Mouse (Mus musculus) heart, embryonic 12.5 days (tissue): ENCODE measurements around the gene Sept5. TPM values are rescaled to one million over a fixed set of nuclear protein-coding genes. Genes with fewer than 3 reads are reported as not detected.

Source experiments
- ATAC-seq: fragments of 200-750 bp; cut with Nextera tagmentation; 2 replicates; pipeline ENCODE4 v1.8.0; 2017; ENCODE audit warnings: moderate TSS enrichment, moderate library complexity; ENCODE audit not compliant: insufficient number of reproducible peaks, low FRiP score
- H3K27ac ChIP-seq: fragments of 300-500 bp; sonication (generic); 2 replicates; pipeline ENCODE4 v1.5.1; 2016; ENCODE audit warnings: mild to moderate bottlenecking, moderate library complexity; ENCODE audit not compliant: poor library complexity, severe bottlenecking
- H3K27me3 ChIP-seq: fragments of 300-500 bp; sonication (generic); replicated peaks from 2 replicates; pipeline ENCODE4 v1.6.1; 2016; ENCODE audit warnings: mild to moderate bottlenecking, moderate library complexity
- H3K36me3 ChIP-seq: fragments of 300-500 bp; sonication (generic); 2 replicates; pipeline ENCODE4 v1.6.1; 2016; ENCODE audit warnings: mild to moderate bottlenecking, moderate library complexity
- H3K4me1 ChIP-seq: fragments of 300-500 bp; sonication (generic); replicated peaks from 2 replicates; pipeline ENCODE4 v1.6.1; 2016; ENCODE audit warnings: mild to moderate bottlenecking
- H3K4me2 ChIP-seq: fragments of 300-500 bp; sonication (generic); 2 replicates; pipeline ENCODE4 v1.6.1; 2016; ENCODE audit warnings: mild to moderate bottlenecking, moderate library complexity
- H3K4me3 ChIP-seq: fragments of 300-500 bp; sonication (generic); 2 replicates; pipeline ENCODE4 v1.5.1; 2016; ENCODE audit warnings: mild to moderate bottlenecking
- H3K9ac ChIP-seq: fragments of 300-500 bp; sonication (generic); 2 replicates; pipeline ENCODE4 v1.6.1; 2016; ENCODE audit warnings: mild to moderate bottlenecking, moderate library complexity
- H3K9me3 ChIP-seq: fragments of 300-500 bp; sonication (generic); replicated peaks from 2 replicates; pipeline ENCODE4 v1.6.1; 2016; ENCODE audit warnings: mild to moderate bottlenecking, moderate library complexity
- WGBS: fragments of 180-500 bp; shearing (Covaris S2); methylation state at CpG from one replicate; pipeline ENCODE4 v1.1.7; 2016; 5-methylcytosine and 5-hydroxymethylcytosine counted together
- polyA plus RNA-seq: library from polyadenylated mRNA; unstranded; fragments of >200 nt; fragmentation: Nextera tagmentation; extraction: Ambion mirVana; gene quantifications from 2 replicates; pipeline ENCODE4 v1.2.1, GENCODE M21; 2016

The Sept5 gene
- polyA plus RNA-seq, 1 experiment from 2014 or later: 6.5 TPM

DNA sequence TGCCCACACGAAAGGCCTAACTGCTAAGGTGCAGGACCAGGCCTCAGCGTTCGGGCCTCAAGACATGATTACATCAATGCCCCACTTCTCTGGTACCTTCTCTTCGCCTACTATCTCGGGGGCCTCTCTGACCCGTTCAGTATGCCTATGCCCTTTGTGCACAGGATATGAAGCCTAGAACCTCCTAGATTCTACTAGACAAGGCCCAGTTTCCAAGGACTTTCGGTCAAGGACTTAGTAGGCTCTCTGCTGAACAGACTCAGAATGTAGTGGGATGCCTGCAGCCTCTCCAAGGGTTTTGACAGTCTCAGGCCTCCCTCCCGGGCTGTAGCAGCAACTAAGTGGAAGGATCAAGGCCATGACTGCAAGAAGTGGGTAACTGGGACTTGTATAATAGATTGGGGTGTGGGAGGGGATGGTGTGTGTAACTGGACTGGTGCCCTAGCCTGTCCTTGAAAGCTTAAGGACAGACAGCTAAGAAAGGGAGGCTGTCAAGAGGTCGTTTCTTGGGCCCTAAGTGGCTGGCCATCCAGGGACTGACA, 40.6 kb downstream of the Sept5 start:
- Histone ChIP-seq H3K9ac (no peak overlapping the region), H3K27me3 (peaks cover 95% of the 10 kb centered on the region), H3K4me1 (peaks cover 51% of the 10 kb centered on the region), H3K36me3 (no peaks in the 10 kb centered on the region), H3K9me3 (no peaks in the 10 kb centered on the region), H3K4me2 (peak overlapping the region; percentile 41; the same call in 1 of the 2 replicates), H3K4me3 (no peak overlapping the region), H3K27ac (no peak overlapping the region)
- 28% methylated on average over 9 of the region's 9 CpGs for WGBS
- no peak for ATAC-seq

- 6% methylated on average over 31 of the region's 31 CpGs for WGBS
These were observed 41.1 kb downstream of the Sept5 start for GRCm38 (mm10) chr16:18588738-18589055.

GRCm38 (mm10) chr16:18587847-18588737, 41.7 kb downstream of the Sept5 start:
- Histone ChIP-seq H3K36me3 (no peaks in the 10 kb centered on the region), H3K9ac (no peak overlapping the region), H3K27me3 (peaks cover 95% of the 10 kb centered on the region), H3K27ac (no peak overlapping the region), H3K9me3 (no peaks in the 10 kb centered on the region), H3K4me1 (peaks cover 51% of the 10 kb centered on the region), H3K4me2 (peak overlapping the region; percentile 56), H3K4me3 (peak overlapping the region; percentile 30)
- WGBS: under 1% methylated on average over 57 of the region's 57 CpGs
- ATAC-seq: no peak; the same call in 1 of the 2 replicates

More at GRCm38 (mm10) chr16:18588738-18589055, 41.1 kb downstream of the Sept5 start:
- Histone ChIP-seq H3K36me3 (no peaks in the 10 kb centered on the region), H3K4me1 (peaks cover 51% of the 10 kb centered on the region), H3K4me3 (peak overlapping the region; percentile 30; the same call in 1 of the 2 replicates), H3K4me2 (peak overlapping the region; percentile 41), H3K27me3 (peaks cover 95% of the 10 kb centered on the region), H3K9ac (no peak overlapping the region), H3K9me3 (no peaks in the 10 kb centered on the region), H3K27ac (no peak overlapping the region)
- no peak for ATAC-seq

- H3K27me3 ChIP-seq: peaks cover 97% of the 10 kb centered on the region
- H3K9ac ChIP-seq: peak overlapping the region; percentile 40
- no peak for ATAC-seq
- 4% methylated on average over 35 of the region's 62 CpGs for WGBS
- H3K4me2 ChIP-seq: peak overlapping the region; percentile 78
- H3K36me3 ChIP-seq: no peaks in the 10 kb centered on the region
- H3K4me1 ChIP-seq: peaks cover 57% of the 10 kb centered on the region
- H3K4me3 ChIP-seq: peak overlapping the region; percentile 51
- H3K9me3 ChIP-seq: no peaks in the 10 kb centered on the region
- no peak overlapping the region for H3K27ac ChIP-seq
These were observed 42.7 kb downstream of the Sept5 start for GRCm38 (mm10) chr16:18586906-18587546.

DNA sequence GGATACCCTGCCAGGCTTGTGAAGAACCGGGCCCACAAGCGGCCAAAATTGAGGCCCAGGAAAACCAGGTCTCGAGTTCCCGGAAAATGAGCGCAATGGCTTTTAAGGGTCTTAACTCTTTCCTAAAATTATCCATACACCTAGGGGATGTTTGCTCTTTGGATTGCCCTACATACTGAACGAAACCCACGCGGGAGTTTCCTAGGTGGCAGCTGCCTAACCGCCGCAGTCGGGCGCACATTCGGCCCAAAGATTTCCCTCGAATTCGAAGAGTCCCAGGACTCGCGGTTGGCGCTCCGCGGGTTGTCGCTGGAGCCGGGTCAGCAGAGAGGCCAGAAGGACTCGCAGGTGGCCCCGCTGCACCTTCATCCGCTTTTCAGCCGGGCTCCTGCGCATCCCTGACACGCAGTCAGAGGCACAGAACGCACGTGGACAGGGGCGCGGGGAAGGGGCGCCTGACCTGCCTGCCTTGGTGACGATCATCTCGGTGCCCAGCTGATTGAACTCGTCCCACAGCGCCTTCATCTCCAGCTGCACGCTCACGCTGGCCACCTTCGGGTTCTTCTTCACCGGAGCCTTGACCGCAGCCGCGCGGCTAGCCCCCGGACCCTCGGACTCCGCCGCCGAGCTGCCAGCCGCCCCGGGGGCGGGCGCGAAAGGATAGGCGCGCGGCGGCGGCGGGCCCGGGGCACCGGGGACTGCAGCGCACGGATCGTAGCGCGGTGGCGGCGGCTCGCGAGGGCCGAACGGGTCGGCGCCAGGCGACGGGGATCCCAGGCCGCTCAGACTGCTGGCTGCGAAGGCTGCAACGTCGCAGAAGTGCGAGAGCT, 43.5 kb downstream of the Sept5 start:
- no peak for ATAC-seq
- 1% methylated on average over 83 of the region's 83 CpGs for WGBS
- Histone ChIP-seq H3K9me3 (no peaks in the 10 kb centered on the region), H3K27ac (no peak overlapping the region), H3K9ac (peak overlapping the region; percentile 40), H3K4me1 (peaks cover 57% of the 10 kb centered on the region), H3K36me3 (no peaks in the 10 kb centered on the region), H3K4me2 (peak overlapping the region; percentile 78), H3K27me3 (peaks cover 97% of the 10 kb centered on the region), H3K4me3 (peak overlapping the region; percentile 51)

DNA sequence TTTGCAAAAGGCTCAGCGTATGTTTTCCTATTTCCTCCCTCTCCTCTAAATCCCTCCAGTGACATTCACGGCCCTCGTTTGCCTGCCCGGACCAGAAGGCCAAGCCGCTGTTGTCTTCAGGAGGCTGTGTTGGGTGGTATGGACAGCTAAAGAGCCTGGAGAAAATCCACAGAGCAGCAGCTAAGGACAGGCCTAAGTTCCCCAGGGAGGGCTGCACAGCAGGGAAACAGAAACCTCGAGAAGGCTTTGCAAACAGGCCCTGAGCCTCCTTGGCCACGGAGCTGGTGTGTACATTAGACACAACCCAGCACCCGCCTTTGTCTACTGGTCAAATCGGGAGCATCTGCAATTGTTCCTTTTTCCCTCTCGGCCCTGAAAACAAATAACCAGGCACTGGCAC, 44.1 kb downstream of the Sept5 start:
- Histone ChIP-seq H3K27ac (no peak overlapping the region), H3K4me3 (peak overlapping the region; percentile 51), H3K9me3 (no peaks in the 10 kb centered on the region), H3K4me1 (peaks cover 54% of the 10 kb centered on the region), H3K27me3 (peaks cover 97% of the 10 kb centered on the region), H3K36me3 (no peaks in the 10 kb centered on the region), H3K9ac (no peak overlapping the region), H3K4me2 (peak overlapping the region; percentile 78)
- no peak for ATAC-seq
- WGBS: 7% methylated on average over 10 of the region's 10 CpGs

- Histone ChIP-seq H3K9me3 (no peaks in the 10 kb centered on the region), H3K4me3 (0 out of 2 replicates have a peak overlapping the region, but pooled peaks have one; percentile 51), H3K36me3 (no peaks in the 10 kb centered on the region), H3K27me3 (peaks cover 97% of the 10 kb centered on the region), H3K4me1 (peaks cover 47% of the 10 kb centered on the region), H3K9ac (no peak overlapping the region), H3K4me2 (peak overlapping the region; percentile 78; the same call in 1 of the 2 replicates), H3K27ac (no peak overlapping the region)
- ATAC-seq: no peak
- WGBS: 33% methylated on average over 10 of the region's 10 CpGs
These were observed 44.7 kb downstream of the Sept5 start for GRCm38 (mm10) chr16:18584901-18585510.

- H3K27me3 ChIP-seq: peaks cover 94% of the 10 kb centered on the region
- no peak overlapping the region for H3K4me2 ChIP-seq
- H3K9me3 ChIP-seq: no peaks in the 10 kb centered on the region
- no peak overlapping the region for H3K9ac ChIP-seq
- H3K4me1 ChIP-seq: peaks cover 44% of the 10 kb centered on the region
- no peak for ATAC-seq
- H3K4me3 ChIP-seq: no peak overlapping the region
- 45% methylated on average over 10 of the region's 10 CpGs for WGBS
- no peaks in the 10 kb centered on the region for H3K36me3 ChIP-seq
- H3K27ac ChIP-seq: no peak overlapping the region
These were observed 45.9 kb downstream of the Sept5 start for GRCm38 (mm10) chr16:18583673-18584357.

DNA sequence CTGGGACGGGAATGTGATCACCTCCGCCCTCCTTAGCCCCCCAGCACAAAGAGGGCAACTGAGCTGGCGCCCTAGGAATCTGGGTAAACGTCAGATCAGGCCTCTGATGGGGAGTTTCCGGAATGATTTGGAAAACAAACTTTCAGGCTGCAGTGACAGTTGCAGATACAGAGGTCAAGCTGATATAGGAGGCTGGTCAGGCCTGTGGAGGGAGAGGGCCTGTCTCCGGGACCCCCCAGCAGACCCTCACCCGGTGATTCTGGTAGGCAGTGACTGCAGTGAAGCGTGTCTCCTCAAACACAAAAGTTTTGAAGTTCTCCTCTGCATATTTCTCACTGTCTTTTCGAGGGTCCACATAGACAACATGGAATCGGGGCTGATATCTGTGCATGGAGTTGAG, 46.6 kb downstream of the Sept5 start:
- Histone ChIP-seq H3K4me2 (no peak overlapping the region), H3K27me3 (peaks cover 94% of the 10 kb centered on the region), H3K27ac (no peak overlapping the region), H3K4me1 (peaks cover 37% of the 10 kb centered on the region), H3K4me3 (no peak overlapping the region; the same call in 1 of the 2 replicates), H3K9me3 (no peaks in the 10 kb centered on the region), H3K36me3 (no peaks in the 10 kb centered on the region), H3K9ac (no peak overlapping the region)
- WGBS: 26% methylated on average over 10 of the region's 10 CpGs
- no peak for ATAC-seq
